Mouse (Mus musculus): ENCODE data around the gene Vmn1r122. TPM values are rescaled to one million over a fixed set of nuclear protein-coding genes. Genes with fewer than 3 reads are reported as not detected.
"Not testable (repeated sequence)": the region's sequence is repeated elsewhere in the genome, so short reads cannot be mapped to it uniquely, and the experiment has no call there.

Gene Vmn1r122
- total RNA-seq (2014; fragmentation: Nextera tagmentation) (not detected in 2 replicates), total RNA-seq (2017) (not detected in 2 replicates)

DNA sequence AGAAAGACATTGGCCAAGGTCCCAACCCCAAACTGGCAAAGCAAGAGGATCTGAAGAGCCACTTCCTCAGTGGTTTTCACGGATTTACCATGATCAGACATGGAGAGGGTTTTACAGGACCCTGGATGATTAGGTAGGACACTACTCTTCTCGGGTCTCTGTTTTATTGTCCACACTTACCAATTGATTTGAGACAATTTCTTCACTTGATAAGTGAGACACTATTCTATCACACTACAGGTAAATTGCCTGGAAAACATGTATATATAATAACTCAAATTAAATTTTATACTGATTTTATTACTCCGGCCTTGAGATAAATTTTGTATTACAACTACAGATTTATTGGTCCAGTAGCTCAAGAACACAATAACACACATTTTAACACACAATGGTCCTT, at the start of gene Vmn1r122:
Gene Vmn1r122, minus strand, starts transcription at position 101 of the 400 bp plus-strand sequence.
- not testable (repeated sequence) for ATAC-seq (replicated peaks; ENCODE audit: low FRiP score, low TSS enrichment, poor library complexity, severe bottlenecking)

- not testable (repeated sequence) for ATAC-seq (replicated peaks; ENCODE audit: low FRiP score, low TSS enrichment, poor library complexity, severe bottlenecking)
Observed at GRCm38 (mm10) chr7:21161885-21162284, 28.0 kb upstream of the Vmn1r122 start, which contains the start of gene Vmn1r123. Vmn1r123 (plus strand) TSS chr7:21162185.

DNA sequence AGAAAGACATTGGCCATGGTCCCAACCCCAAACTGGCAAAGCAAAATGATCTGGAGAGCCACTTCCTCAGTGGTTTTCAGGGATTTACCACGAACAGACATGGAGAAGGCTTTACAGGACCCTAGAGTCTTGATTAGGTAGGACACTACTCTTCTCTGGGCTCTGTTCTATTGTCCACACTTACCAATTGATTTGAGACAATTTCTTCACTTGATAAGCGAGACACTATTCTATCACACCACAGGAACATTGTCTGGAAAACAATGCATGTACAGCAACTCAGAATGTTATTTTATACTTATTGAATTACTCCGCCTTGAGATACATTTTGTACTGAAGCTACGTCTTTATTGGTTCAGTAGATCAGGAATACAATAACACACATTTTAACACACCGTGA, 35.5 kb downstream of the Vmn1r122 start, which contains the start of gene Vmn1r121:
Gene Vmn1r121, minus strand, starts transcription at position 101 of the 400 bp plus-strand sequence.
- not testable (repeated sequence) for ATAC-seq (replicated peaks; ENCODE audit: low FRiP score, low TSS enrichment, poor library complexity, severe bottlenecking)

Other genes with a start within 250 kb of the Vmn1r122 start
- gene Vmn1r118, start 221.8 kb downstream of the Vmn1r122 start, total RNA-seq (2014; fragmentation: Nextera tagmentation) = not detected in 2 replicates
- gene Vmn1r118, start 221.8 kb downstream of the Vmn1r122 start, total RNA-seq (2017) = not detected in 2 replicates
- gene Vmn1r119, start 121.7 kb downstream of the Vmn1r122 start, total RNA-seq (2014; fragmentation: Nextera tagmentation) = not detected in 2 replicates
- not detected in 2 replicates for gene Vmn1r119, start 121.7 kb downstream of the Vmn1r122 start, total RNA-seq (2017)
- not detected in 2 replicates for gene Vmn1r120, start 80.3 kb downstream of the Vmn1r122 start, total RNA-seq (2014; fragmentation: Nextera tagmentation)
- not detected in 2 replicates for gene Vmn1r120, start 80.3 kb downstream of the Vmn1r122 start, total RNA-seq (2017)
- gene Vmn1r121, start 35.6 kb downstream of the Vmn1r122 start, total RNA-seq (2014; fragmentation: Nextera tagmentation) = not detected in 2 replicates
- gene Vmn1r121, start 35.6 kb downstream of the Vmn1r122 start, total RNA-seq (2017) = not detected in 2 replicates
- gene Vmn1r123, start 28.1 kb upstream of the Vmn1r122 start, total RNA-seq (2014; fragmentation: Nextera tagmentation) = not detected in 2 replicates
- not detected in 2 replicates for gene Vmn1r123, start 28.1 kb upstream of the Vmn1r122 start, total RNA-seq (2017)
- not detected in 2 replicates for gene Gm5157, start 56.3 kb upstream of the Vmn1r122 start, total RNA-seq (2014; fragmentation: Nextera tagmentation)
- not detected in 2 replicates for gene Gm5157, start 56.3 kb upstream of the Vmn1r122 start, total RNA-seq (2017)
- not detected in 2 replicates for gene Vmn1r124, start 126.5 kb upstream of the Vmn1r122 start, total RNA-seq (2014; fragmentation: Nextera tagmentation)
- gene Vmn1r124, start 126.5 kb upstream of the Vmn1r122 start, total RNA-seq (2017) = not detected in 2 replicates
- not detected in 2 replicates for gene Vmn1r125, start 138.1 kb upstream of the Vmn1r122 start, total RNA-seq (2014; fragmentation: Nextera tagmentation)
- gene Vmn1r125, start 138.1 kb upstream of the Vmn1r122 start, total RNA-seq (2017) = not detected in 2 replicates
- gene Vmn1r126, start 167.3 kb upstream of the Vmn1r122 start, total RNA-seq (2014; fragmentation: Nextera tagmentation) = not detected in 2 replicates
- not detected in 2 replicates for gene Vmn1r126, start 167.3 kb upstream of the Vmn1r122 start, total RNA-seq (2017)
- gene Vmn1r127, start 185.7 kb upstream of the Vmn1r122 start, total RNA-seq (2014; fragmentation: Nextera tagmentation) = not detected in 2 replicates
- gene Vmn1r127, start 185.7 kb upstream of the Vmn1r122 start, total RNA-seq (2017) = not detected in 2 replicates
- gene Vmn1r128, start 215.2 kb upstream of the Vmn1r122 start, total RNA-seq (2014; fragmentation: Nextera tagmentation) = not detected in 2 replicates
- gene Vmn1r128, start 215.2 kb upstream of the Vmn1r122 start, total RNA-seq (2017) = not detected in 2 replicates
- gene Vmn1r129, start 227.2 kb upstream of the Vmn1r122 start, total RNA-seq (2014; fragmentation: Nextera tagmentation) = not detected in 2 replicates
- gene Vmn1r129, start 227.2 kb upstream of the Vmn1r122 start, total RNA-seq (2017) = not detected in 2 replicates